Mouse (Mus musculus) spleen, postnatal 14 days (tissue): ENCODE results near the gene Sat2.
A peak's percentile ranks its signal among the peaks of the same experiment; 100 is the strongest.

ENCODE experiments used
- DNase-seq, 2 experiments: peaks; one replicate each; pipeline ENCODE4 v3.0.0; 2021 to 2022; ENCODE audit warnings: low spot score in 2 of 2

The Sat2 gene

DNA sequence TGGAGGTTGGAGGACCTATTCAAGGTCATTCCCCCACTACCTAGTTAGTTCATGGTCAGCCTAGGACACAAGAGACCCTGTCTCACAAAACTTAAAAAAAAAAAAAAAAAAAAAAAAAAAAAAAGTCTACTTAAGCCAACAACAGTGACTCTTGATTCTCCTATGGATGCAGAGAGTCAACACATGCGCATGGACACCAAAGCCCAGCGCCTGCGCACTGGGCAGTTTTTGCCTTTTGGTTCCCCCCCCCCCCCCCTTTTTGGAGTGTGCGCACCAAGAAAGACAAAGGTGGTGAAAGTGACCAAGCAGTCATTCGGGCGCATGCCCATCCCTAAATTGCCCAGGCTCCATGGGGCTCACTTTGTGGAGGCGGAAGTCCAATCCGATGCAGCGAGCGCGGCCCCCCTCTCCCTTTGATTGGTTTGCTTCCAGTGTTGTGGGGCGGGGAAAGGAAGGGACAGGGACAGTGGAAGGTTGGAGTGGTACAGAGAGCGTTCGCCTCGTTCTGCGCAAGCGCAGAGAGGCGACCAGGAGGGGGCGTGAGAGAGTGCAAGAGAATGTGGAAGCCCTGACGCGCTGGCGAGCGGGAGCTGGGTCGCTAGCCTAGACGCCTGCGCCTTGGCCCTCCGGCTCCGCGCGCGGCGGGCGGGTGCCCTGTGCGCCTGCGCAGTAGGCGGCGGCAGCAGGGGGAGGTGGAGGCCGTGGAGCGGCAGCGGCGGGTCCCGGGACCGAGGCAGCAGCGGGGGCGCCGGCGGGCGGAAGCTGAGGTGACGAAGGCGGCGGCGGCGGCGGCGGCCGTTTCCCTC is 10.7 kb downstream of the Sat2 start, which contains the start of gene Fxr2:
Gene Fxr2, plus strand, starts transcription at position 707 of the 806 bp plus-strand sequence.
- DNase-seq = peak; percentile 100

DNA sequence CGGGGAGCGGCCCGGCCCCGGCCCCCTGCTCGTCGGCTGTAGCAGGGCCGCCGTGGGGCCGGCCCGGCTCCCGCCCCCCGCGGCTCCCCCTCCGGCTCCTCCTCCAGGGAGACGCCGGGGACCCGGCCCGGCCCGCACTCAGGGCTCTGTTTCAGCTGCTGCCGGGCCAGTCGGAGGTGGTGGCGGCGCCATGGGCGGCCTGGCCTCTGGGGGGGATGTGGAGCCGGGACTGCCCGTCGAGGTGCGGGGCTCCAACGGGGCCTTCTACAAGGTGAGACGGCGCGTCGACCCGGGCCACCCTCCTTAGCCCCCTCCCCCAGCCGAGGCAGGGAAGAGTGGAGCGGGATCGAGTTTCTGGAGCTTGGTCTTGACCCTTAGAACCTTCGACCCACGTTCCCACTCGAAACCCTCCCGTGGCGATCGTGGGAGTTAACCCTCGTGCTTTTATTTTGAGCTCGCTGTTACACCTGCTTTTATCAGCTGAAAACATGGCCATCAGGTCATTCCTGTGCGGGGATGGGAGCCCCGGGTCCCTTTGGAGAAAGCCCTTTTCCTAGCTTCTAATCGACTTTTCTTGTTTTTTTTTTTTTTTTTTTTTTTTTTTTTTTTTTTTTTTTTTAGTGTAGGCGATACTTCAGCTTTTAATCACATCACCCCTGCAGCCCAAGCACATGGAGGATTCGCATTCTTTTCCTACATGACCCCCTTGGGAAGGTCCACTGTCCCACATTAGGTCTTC is 11.5 kb downstream of the Sat2 start:
- peak in 1 of 2 experiments; percentile 60 for DNase-seq

DNA sequence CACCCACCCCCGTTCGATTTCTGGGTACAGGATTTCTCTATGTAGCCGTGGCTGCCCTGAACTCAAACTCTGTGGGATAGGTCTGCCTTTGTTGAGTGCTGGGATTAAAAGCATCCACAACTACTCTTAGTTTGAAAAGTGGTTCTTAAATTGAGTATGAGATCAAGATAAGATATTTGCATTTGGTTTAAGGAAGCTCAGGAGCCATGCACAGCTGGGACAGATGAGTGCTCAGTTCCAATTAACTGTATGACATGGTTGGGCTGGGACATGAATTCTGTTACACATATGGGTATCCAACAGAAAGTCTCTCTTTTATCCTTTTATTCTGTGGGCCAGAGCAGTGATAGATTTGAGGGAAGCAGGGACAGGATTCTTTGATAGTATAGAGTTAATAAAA is 13.6 kb downstream of the Sat2 start:
- no peak for DNase-seq

DNA sequence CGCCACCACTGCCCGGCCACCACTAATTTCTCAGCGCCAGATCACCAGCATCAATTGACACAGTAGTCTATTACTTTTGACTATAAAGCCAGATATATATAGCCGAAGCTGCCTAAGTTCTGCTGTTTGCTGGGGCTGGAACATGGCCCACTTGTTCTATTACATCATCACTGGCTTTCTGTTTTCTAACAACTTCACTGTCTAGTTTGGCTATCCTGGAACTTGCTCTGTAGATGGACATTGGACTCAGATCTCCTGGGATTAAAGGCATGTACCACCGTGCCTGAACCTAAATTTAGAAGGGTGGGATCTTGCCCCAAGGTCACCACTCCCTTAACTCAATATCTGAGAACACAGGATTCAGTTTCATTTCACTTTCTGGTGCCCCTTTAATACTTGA is 24.0 kb downstream of the Sat2 start:
- DNase-seq = no peak

DNA sequence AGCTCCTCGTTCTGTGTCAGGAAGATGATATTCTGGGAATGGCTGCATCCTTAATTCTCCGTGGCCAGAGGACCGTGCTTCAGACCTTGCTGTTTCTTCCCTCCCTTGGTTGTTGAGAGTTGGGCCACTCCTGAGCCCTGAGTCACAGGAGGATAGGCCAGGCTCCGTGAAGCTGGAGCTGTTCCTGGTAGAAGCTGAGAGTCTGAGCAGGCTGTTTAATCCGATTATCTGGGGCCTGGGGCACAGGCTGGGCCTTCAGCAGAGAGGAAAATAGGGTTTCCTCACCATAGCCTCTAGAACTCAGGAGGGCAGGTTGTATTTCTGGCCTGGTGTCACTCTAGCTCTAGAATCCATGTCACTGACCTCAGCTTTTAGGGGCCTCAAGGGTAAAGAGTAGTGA is 31.6 kb downstream of the Sat2 start:
- DNase-seq = no peak

DNA sequence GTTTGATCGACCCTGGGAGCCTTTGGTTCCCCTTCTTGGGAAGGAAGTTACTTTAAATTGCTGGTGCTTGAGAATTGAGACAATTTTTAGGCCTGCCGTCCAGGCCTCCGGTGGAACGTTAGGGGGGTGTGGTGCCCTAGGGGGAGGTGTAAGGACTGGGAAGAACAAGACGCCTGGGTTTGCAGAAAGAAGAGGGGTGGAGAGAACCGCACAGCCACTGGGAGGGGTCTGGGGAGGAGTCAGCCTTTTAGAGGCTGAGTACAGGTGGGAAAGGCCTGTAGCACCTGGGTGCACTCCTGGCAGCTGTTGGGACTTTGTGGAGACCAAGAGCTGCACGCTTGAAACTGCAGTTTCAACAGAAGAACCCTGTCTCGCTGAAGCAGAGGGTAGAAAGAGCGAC is 32.9 kb downstream of the Sat2 start:
- no peak for DNase-seq

DNA sequence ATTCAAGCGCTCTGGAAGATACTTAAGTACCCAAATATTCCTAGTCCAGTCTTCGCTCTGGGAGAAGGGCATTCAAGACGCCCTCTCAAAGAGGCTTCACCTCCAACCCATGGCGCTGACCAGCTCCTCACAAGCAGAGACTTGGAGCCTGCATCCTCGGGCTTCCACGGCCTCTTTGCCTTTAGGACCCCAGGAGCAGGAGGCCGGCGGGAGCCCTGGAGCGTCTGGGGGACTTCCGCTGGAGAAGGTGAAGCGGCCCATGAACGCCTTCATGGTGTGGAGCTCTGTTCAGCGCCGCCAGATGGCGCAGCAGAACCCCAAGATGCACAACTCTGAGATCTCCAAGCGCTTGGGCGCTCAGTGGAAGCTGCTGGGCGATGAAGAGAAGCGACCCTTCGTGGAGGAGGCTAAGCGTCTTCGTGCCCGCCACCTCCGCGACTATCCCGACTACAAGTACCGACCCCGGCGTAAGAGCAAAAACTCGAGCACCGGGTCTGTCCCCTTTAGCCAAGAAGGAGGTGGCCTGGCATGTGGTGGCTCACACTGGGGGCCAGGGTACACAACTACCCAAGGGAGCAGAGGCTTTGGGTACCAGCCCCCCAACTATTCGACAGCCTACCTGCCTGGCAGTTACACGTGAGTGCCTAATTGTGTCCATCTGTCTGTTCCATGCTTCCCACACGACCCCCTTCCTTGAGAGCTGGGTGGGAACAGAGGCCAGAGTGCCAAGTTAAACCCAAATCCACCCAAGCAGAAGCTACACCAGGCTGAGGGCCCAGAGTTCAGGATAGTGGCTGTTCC is 33.6 kb downstream of the Sat2 start, which contains the start of gene Sox15:
Gene Sox15, plus strand, starts transcription at position 51 of the 801 bp plus-strand sequence.
- peak in 1 of 2 experiments; percentile 27 for DNase-seq

DNA sequence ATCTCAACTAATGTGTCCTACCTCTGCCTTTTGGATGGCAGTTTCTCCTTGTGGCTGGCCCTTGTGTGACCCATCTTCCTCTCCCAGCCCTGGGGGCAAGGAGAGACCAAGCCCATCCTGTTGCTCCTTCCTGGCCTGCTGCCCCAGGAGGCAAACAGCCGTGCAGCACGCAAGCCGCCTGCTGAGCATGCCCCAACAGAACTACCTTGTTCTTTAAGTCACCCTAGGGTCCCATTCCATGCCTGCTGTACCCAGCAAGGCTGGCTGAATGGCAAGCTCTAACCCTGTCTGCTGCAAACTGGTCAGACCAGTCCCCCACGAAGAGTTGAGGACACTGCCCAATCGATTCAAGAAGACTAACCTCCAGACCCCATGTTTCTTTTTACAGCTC is 34.2 kb downstream of the Sat2 start:
- no peak for DNase-seq

DNA sequence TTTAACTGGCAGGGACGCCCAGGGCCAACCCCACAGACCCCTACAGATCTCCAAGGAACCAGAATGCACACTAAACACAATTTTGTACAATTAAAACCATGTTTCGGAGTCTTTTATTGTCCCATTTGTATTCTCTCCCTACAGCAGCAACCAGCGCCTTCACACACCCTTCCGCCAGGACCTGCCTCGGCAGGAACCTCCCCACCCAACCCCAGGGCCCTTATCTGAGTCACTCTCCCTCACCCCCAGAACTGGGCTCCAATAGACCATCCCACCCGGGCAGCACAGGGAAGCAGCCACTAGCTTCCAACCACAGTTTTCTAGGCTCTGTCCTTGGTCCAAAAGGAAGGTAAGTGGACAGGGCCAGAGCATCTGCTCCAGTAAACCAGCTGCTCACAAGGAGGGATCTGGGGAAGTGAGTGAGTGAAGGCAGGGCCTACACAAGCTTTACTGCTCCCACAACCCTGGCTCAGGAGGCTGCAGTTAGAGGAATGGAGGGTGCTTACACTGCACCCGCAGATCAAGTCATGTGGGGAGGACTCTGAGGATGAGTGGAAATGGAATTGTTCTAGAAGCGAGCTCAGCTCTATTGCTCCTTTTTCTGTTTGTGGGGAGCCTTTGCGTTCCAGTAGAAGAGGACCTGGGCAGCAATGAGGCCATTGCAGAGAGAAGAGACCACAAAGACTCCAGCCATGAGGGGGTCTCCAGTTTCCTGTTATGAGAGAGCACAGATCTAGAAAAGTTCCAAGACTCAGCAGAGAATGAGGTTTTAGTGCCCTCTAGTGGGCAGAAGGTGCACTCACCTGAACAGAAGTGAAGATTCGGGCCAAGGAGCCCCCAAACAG is 35.0 kb downstream of the Sat2 start:
- DNase-seq = peak in 1 of 2 experiments; percentile 49

DNA sequence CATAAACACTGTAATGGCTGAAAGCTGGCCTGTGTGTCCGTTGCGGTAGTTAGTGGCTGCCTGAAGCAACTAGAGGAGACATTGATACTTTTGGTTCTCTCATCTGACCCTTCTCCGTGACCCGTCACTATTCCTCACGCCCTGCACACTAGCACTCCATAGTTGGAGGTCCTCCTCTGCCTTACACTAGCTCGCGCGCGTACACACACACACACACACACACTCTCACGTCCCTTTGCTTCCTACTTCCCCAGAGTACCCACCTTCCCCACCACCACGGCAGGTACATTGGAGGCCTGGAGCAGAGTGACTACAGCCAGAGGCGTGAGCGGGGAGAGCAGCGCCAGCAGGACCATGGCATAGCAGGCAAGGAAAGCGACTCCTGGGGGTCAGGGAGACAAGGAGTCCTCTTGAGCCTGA is 35.6 kb downstream of the Sat2 start:
- DNase-seq = no peak

DNA sequence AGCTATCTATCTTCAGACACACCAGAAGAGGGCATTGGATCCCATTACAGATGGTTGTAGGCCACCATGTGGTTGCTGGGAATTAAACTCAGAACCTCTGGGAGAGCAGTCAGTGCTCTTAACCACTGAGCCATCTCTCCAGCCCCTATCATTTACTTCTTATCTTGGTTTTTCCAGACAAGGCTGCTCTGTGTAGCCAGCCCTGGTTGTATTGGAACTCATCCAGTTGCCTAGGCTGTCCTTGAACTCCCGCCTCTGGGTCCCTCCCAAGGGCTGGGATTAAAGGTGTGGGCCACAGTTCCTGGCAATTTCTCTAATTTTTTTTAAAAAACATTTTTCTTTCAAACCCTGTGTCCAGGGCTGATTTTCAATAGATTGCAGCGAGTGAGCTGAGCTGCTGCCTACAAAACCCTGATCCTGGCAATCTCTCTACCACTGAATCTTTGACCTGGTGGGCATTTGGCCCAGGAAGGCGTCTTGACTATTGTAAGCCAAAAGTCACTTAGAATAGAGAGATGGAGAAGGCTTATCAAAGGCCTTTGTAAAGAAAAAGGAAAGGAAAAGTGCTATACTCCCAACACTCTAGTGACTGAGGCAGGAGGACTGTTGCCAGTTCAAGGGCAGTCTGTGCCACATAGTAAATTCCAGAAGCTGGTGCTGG is 39.5 kb downstream of the Sat2 start:
- no peak for DNase-seq

DNA sequence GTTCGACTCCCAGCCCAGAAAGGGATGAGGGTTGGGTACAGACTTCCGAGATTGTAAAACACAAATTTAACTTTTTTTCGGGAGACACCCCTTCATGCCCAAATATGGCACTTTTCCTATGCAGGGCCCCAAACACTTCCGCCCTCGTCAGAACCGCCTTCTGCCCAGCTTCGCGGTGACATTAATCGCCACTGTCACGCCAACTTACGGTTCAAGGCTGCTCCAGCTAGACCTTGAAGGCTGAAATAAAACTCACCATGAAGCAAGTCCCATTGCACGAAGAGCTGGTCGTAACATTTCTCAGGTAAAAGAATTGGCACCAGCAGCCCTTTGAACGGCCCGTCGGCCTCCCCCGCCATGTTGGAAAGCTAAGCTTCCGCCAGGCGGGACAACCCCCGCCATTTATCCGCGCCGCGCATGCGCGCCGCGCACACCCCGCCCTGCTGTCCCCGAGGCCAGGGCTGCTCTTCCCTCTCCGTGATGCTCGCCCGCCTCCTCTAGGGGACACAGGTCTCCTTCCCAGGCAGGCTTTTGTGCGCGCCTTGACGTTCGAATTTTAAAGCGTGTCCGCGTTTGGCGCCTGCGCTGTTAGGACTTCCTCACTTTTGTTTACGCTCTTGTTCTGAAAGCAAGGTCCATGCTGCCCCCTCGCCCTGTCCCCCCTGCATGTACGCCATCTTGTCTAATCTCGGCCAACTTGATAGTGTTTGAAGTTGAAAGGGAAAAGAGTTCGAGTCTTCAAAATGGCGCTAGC is 40.6 kb downstream of the Sat2 start, which contains the start of gene Mpdu1:
Gene Mpdu1, minus strand, starts transcription at position 430 of the 754 bp plus-strand sequence.
- peak; percentile 83 to 90 for DNase-seq

DNA sequence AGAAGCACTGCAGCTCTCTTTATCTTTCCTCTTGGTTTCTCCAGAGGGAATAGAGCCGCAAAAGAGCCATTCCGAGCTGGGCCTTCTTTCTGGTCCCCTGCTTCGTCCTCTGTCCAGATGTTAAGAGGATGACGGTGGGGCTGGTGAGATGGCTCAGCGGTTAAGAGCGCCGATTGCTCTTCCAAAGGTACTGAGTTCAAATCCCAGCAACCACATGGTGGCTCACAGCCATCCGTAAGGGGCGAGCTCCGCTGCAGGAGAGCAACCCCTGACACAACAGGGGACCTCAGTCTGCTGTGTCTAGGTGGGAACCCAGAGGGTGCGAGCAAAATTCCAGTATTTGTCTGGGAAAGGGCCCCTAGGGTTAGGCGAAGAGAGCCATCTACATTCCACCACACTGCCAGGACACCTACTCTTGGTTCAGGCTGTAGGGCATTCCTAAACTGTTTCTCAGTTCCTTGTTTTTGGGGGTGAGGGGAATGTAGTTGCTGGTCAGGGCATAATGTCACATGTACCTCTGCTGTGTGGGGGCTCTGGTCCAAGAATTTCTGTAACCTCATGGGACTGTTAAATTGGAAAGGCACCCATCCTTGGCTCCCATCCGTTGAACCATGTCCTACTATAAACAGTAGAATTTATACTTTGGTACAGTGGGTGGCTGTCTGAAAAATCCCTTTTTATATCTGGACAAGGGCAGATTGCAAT is 41.3 kb downstream of the Sat2 start:
- DNase-seq = no peak

DNA sequence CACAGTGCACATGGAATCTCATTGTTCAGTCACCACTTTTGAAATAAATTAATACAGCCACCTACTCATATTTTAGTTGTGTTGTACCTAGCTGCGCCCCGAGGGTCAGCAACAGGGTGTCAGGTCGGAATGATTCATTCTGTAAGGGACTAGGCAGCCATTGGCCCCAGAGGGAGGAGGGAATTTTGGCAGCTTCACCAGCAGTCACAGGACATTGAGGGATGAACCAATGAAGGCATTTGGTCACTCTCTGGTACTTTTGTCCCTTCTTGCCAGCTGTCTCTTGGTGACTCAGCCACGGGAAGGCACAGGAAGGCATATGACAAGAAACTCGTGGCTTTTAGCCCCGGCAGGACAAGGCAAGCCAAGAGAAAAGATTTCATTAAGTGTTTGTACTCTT is 42.0 kb downstream of the Sat2 start:
- DNase-seq = no peak

DNA sequence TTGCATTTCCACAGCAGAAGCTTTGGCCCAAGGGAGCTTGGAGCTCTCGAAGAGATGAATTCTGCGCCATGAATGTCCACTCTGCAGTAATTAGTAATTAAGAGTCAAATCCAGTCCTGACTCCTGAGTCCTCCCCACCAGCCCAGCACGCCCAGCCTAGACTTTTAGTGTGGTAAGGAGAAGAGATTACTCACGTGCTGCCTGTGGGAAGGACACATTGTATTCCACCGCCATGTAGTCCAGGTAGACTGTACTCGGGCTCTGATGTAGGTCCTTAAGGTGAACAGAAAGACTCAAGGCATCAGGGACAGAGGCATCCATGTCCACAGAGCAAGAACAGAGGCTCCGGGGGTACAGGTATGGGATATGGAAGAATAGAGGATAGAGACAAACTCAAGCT is 43.0 kb downstream of the Sat2 start:
- DNase-seq = no peak

DNA sequence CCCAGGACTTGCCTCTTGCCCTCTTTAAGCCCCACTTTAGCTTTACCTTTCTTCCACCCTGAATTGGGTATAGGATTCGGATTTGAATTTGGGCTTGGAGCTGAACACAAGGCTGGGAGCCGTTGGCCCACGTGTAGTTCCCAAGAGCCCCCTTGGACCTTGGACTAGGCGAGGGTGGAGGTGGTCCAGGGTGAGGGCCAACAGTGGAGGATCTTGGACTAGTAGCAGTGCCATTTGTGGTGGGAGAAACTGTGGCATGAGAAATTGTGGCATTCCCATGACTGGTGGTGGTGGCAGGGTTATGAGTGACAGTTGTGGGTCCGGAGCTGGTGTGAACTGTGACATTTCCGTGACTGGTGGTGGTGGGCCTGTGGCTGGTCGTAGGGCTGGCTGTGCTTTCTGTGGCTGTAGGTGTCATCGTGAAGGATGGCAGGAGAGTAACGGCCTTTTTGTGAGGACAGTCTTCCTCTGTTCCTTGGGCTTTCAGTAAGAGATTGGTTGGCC is 43.7 kb downstream of the Sat2 start:
- DNase-seq = no peak

DNA sequence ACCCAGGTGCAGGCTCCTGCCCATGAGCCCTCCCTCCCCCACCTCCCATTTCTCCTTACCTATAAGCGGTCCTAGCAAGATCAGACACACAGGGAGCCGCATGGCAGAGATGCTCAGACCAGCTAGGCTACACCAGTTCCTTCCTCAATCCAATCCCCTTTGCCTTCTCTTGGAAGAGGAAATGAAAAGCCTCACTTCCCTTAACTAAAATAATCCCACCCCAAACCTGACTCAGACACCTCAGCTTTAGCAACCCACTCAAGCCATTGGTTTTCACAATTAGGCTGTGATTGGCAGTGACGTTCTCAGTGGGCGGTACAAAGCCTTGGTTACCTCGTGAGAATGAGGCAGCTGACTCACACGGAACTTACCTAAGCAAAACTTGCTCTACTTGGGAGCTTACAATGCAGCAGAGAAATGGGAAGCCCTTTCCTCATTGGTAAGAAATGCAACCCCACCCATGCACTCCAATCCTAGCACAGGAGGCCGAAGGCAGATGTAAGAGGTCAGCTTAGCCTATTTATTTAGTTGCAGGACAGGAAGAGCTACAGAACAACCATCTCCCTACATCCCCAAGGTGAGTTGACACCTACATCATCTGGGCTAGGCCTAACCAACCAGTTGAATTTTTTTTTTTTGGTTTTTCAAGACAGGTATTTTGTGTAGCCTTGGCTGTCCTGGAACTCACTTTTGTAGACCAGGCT is 44.3 kb downstream of the Sat2 start, which contains the start of gene Cd68:
Gene Cd68, minus strand, starts transcription at position 193 of the 704 bp plus-strand sequence.
- DNase-seq = peak in 1 of 2 experiments; percentile 45

DNA sequence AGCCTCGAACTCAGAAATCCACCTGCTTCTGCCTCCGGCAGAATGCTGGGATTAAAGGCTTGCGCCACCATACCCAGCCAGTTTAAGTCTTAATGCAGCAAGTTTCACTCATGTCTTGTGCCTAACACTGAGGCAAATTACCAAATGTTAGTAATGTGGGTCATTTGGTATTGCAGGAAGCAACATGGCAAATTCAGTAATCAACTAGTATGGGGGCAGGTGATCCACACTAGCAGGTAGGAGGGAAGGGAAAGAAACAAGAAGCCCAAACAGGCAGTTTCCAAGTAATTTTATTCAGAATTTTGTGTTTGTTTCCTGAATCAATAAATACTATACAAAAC is 44.8 kb downstream of the Sat2 start:
- no peak for DNase-seq
